Mouse (Mus musculus): ENCODE measurements around the gene Zfp423. TPM values are rescaled to one million over a fixed set of nuclear protein-coding genes. Genes with fewer than 3 reads are reported as not detected.

The Zfp423 gene
- polyA plus RNA-seq, 1 experiment from 2014 or later = 2.1 TPM

DNA sequence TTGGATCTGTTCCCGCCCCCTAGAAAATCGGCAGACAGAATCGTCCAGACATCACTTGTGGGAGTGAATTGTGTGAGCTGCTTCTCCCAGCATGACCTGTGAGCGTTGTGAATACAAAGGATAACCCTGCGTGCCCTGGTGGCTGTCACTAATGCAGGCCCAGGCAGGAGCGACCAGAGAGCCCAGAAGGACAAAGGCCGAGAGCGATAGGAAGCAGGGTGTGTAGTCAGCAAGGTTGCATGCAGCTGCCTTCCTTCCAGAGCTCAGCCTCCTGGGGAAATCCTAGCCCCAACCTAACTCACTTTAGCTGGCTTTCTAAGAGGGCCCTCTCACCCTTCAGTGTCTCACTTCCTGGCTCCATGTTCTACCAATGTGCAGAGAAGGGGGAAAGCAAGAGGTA, 212.3 kb downstream of the Zfp423 start:
- no peak overlapping the region for H3K4me3 ChIP-seq (ENCODE audit: low read depth, low read length)
- no peak for ATAC-seq
- no peak overlapping the region for H3K27ac ChIP-seq (ENCODE audit: low read length)
- no peak overlapping the region for H3K4me2 ChIP-seq (replicated peaks; ENCODE audit: low read depth, low read length)
- TF ChIP-seq CTCF (IDR thresholded peaks at IDR 0.05) (no peak), EP300 (IDR thresholded peaks at IDR 0.05) (no peak)
- DNase-seq (ENCODE audit: low spot score) = no peak
- WGBS = 30% methylated on average over 8 of the region's 8 CpGs
- no peaks in the 10 kb centered on the region for H3K4me1 ChIP-seq (ENCODE audit: insufficient read depth, low read depth, low read length)
- no peaks in the 10 kb centered on the region for H3K27me3 ChIP-seq (replicated peaks; ENCODE audit: insufficient read depth, low read length)
- H3K9me3 ChIP-seq (ENCODE audit: low read length) = no peaks in the 10 kb centered on the region
- H3K9ac ChIP-seq (replicated peaks; ENCODE audit: low read depth) = no peak overlapping the region
- H3K36me3 ChIP-seq (ENCODE audit: insufficient read depth, low read length) = no peaks in the 10 kb centered on the region

DNA sequence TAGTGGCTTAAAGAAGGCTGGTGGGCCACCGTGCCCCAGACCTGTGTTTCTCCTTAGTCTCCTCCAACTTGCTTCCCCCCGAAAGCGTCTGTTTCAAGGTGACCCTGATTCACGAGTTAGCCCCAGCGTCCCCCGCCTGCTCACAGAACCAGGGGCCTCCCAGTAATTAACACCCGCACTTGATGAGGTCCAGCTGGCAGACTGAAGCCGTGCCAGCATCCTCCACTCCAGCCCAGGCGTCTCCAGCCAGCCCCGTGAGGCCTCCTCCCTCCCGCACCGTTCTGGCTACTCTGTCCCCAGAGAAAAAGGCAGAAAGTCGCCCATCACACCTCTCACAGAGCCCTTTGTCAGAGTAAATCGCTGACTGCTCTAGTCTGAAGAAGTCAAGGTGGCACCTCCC, 213.3 kb downstream of the Zfp423 start:
- H3K9ac ChIP-seq (replicated peaks; ENCODE audit: low read depth) = no peak overlapping the region
- no peaks in the 10 kb centered on the region for H3K9me3 ChIP-seq (ENCODE audit: low read length)
- H3K27me3 ChIP-seq (replicated peaks; ENCODE audit: insufficient read depth, low read length) = no peaks in the 10 kb centered on the region
- H3K4me3 ChIP-seq (ENCODE audit: low read depth, low read length) = no peak overlapping the region
- 49% methylated on average over 14 of the region's 14 CpGs for WGBS
- no peaks in the 10 kb centered on the region for H3K4me1 ChIP-seq (ENCODE audit: insufficient read depth, low read depth, low read length)
- no peak for TF ChIP-seq CTCF (IDR thresholded peaks at IDR 0.05)
- TF ChIP-seq EP300 (IDR thresholded peaks at IDR 0.05) = no peak
- no peak overlapping the region for H3K4me2 ChIP-seq (replicated peaks; ENCODE audit: low read depth, low read length)
- H3K36me3 ChIP-seq (ENCODE audit: insufficient read depth, low read length) = no peaks in the 10 kb centered on the region
- ATAC-seq (peak; percentile 26; the same call in 1 of the 2 replicates), DNase-seq (ENCODE audit: low spot score) (no peak)
- no peak overlapping the region for H3K27ac ChIP-seq (ENCODE audit: low read length)

DNA sequence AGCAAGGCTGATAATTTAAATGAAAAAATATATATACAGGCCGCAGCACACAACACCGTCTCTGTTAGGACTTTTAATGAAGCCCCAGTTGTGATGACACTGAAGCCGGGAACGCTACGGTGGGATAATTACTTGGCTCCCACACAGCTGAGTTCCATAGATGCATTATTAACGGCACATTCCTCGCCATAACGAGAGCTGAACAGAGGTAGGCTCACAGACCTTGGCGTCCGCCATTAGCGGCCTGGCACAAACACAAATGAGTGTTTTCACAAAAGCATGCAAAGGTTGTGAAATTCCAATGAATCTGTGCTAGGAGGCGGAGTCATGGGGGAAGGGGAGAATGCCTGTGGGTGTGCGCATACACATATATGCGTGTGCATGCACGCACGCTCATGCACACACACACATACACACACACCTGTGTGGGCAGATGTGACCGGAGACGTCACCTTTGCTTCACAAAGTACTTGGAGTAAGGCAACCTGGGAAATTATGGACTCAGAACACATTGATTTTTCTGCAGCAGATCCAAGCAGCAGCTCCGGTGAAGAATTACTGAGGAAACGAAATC, 214.2 kb downstream of the Zfp423 start:
- Histone ChIP-seq H3K4me2 (replicated peaks; ENCODE audit: low read depth, low read length) (no peak overlapping the region), H3K9me3 (ENCODE audit: low read length) (no peaks in the 10 kb centered on the region), H3K27ac (ENCODE audit: low read length) (no peak overlapping the region), H3K36me3 (ENCODE audit: insufficient read depth, low read length) (no peaks in the 10 kb centered on the region), H3K9ac (replicated peaks; ENCODE audit: low read depth) (no peak overlapping the region), H3K4me3 (ENCODE audit: low read depth, low read length) (no peak overlapping the region), H3K27me3 (replicated peaks; ENCODE audit: insufficient read depth, low read length) (no peaks in the 10 kb centered on the region), H3K4me1 (ENCODE audit: insufficient read depth, low read depth, low read length) (no peaks in the 10 kb centered on the region)
- TF ChIP-seq EP300 (IDR thresholded peaks at IDR 0.05) = no peak
- TF ChIP-seq CTCF (IDR thresholded peaks at IDR 0.05) = no peak
- DNase-seq (ENCODE audit: low spot score) (no peak), ATAC-seq (no peak)
- WGBS = 91% methylated on average over 20 of the region's 20 CpGs

DNA sequence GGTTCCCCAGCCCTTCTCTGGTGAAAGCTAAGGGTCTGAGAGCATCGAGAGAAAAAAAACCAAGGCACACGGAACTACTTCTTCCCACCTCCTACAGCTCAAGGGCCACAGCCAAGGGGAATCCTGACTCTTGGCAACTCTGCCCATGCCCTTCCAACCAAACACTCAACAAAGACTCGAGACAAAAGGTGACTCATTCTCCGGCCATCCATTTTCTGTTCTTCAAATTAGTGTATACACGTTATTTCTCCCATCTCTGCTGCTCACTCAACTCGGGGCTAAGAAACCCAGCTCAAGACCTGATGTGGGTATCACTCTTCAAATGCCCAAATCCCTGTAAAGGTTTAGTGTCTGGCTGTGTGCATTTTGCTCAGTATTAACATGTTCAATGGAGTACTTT, 214.8 kb downstream of the Zfp423 start:
- ATAC-seq (no peak), DNase-seq (ENCODE audit: low spot score) (no peak)
- TF ChIP-seq CTCF (IDR thresholded peaks at IDR 0.05) (no peak), EP300 (IDR thresholded peaks at IDR 0.05) (no peak)
- Histone ChIP-seq H3K4me1 (ENCODE audit: insufficient read depth, low read depth, low read length) (no peaks in the 10 kb centered on the region), H3K36me3 (ENCODE audit: insufficient read depth, low read length) (no peaks in the 10 kb centered on the region), H3K27ac (ENCODE audit: low read length) (no peak overlapping the region), H3K27me3 (replicated peaks; ENCODE audit: insufficient read depth, low read length) (no peaks in the 10 kb centered on the region), H3K4me3 (ENCODE audit: low read depth, low read length) (no peak overlapping the region), H3K9me3 (ENCODE audit: low read length) (no peaks in the 10 kb centered on the region), H3K9ac (replicated peaks; ENCODE audit: low read depth) (no peak overlapping the region), H3K4me2 (replicated peaks; ENCODE audit: low read depth, low read length) (no peak overlapping the region)
- WGBS = 60% methylated on average over 6 of the region's 6 CpGs

DNA sequence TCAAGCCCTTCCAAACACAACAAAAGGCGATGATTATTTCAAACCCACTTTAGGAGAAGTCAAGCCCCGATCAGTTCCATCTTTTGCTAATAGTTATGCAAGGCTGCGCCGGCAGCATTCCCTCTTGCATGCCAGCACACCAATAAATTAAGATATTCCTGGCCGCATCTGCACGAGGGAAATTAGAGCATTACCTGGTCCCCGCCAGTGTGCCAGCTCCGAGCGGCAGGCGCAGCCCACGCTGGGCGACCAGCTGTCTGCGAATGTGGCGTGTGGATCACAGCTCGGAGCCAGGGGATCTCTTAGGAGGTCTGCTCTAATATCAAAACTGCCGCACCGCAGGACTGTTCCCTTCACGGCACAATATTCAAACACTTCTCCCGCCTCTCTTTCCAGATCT, 217.4 kb downstream of the Zfp423 start:
- no peak overlapping the region for H3K4me2 ChIP-seq (replicated peaks; ENCODE audit: low read depth, low read length)
- no peaks in the 10 kb centered on the region for H3K36me3 ChIP-seq (ENCODE audit: insufficient read depth, low read length)
- no peak overlapping the region for H3K9ac ChIP-seq (replicated peaks; ENCODE audit: low read depth)
- DNase-seq (ENCODE audit: low spot score) (no peak), ATAC-seq (no peak)
- no peaks in the 10 kb centered on the region for H3K27me3 ChIP-seq (replicated peaks; ENCODE audit: insufficient read depth, low read length)
- H3K9me3 ChIP-seq (ENCODE audit: low read length) = no peaks in the 10 kb centered on the region
- H3K4me3 ChIP-seq (ENCODE audit: low read depth, low read length) = no peak overlapping the region
- no peak overlapping the region for H3K27ac ChIP-seq (ENCODE audit: low read length)
- no peak for TF ChIP-seq EP300 (IDR thresholded peaks at IDR 0.05)
- no peak for TF ChIP-seq CTCF (IDR thresholded peaks at IDR 0.05)
- H3K4me1 ChIP-seq (ENCODE audit: insufficient read depth, low read depth, low read length) = no peaks in the 10 kb centered on the region
- whole genome bisulfite sequencing = 91% methylated on average over 19 of the region's 19 CpGs

DNA sequence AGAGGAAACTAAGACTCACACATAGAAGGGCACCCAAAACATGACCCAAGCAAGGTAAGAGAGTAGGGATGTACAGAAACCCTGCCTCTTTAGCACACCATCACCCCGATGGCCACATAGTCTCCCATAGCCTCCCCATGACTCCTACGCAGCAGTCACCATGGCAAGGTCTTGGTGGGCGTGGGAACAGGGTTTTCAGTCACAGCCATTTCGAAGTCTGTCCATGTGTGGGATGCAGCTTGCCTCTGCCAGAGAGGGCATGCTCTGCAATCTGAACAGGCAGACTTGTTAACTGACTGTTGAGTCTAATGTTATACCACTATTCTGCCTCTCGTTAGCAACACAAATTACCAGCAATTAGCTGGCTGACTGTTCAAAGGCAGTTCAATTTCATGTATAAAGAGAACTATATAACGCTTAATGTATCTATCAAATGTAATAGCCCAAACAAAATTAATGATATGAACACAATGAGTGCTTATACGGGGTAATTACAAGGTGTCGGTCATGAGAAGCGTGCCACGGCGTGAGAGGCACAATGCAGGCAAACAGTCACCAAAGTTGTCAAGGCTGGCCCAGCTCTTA, 218.4 kb downstream of the Zfp423 start:
- 95% methylated on average over 11 of the region's 11 CpGs for WGBS
- Histone ChIP-seq H3K27ac (ENCODE audit: low read length) (no peak overlapping the region), H3K4me2 (replicated peaks; ENCODE audit: low read depth, low read length) (no peak overlapping the region), H3K36me3 (ENCODE audit: insufficient read depth, low read length) (no peaks in the 10 kb centered on the region), H3K9ac (replicated peaks; ENCODE audit: low read depth) (no peak overlapping the region), H3K4me1 (ENCODE audit: insufficient read depth, low read depth, low read length) (no peaks in the 10 kb centered on the region), H3K9me3 (ENCODE audit: low read length) (no peaks in the 10 kb centered on the region), H3K27me3 (replicated peaks; ENCODE audit: insufficient read depth, low read length) (no peaks in the 10 kb centered on the region), H3K4me3 (ENCODE audit: low read depth, low read length) (no peak overlapping the region)
- TF ChIP-seq CTCF (IDR thresholded peaks at IDR 0.05) (no peak), EP300 (IDR thresholded peaks at IDR 0.05) (no peak)
- no peak for ATAC-seq
- no peak for DNase-seq (ENCODE audit: low spot score)

Data from lung, postnatal 0 days (tissue).